Mouse (Mus musculus) cerebellum, adult 8-10 months (tissue): Measurements from ENCODE around the gene Sertad4.

Experiments
- DNase-seq: peaks from one replicate; pipeline ENCODE4 v3.0.0; 2022

Sertad4 gene

DNA sequence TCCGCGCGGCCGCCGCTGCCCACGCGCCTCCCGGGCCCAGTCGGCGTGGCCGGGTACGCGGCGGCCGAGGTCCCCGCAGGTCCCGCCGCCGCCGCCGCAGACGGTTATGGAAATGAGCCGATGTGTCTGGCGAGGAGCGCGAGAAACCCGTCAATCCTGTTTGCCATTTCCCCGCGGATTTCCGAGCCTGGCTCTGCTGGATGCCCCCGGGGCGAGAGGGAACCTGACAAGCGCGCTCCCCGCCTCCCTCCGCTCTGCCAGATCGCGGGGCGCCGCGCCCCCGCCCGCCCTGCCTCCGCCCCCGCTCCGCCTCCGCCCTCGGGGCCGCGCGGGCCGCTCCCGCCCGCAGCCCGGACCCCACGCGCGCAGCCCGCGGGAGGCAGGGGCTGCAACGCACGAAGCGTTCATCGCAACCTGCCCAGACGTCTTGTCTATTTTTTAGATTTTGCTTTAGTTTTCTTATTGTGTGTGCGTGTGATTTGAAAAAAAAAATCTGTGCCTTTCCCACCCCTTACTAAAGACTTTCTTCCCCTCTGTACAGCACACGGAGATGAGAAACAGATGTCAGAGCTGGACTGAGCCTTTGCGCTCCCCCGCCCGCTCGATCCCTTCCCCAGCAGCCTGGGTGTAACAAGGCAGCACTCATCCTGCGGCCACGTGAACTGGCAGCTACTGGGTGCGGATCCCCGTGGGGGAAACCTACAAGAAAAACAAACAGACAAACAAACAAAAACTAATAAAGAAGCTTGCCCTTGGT, at the start of gene Sertad4:
Gene Sertad4, minus strand, starts transcription at position 283 of the 757 bp plus-strand sequence.
- peak; percentile 47 for DNase-seq

GRCm38 (mm10) chr1:192901516-192901915, 46.0 kb upstream of the Sertad4 start:
- no peak for DNase-seq

- DNase-seq = no peak
Measured at GRCm38 (mm10) chr1:192900913-192901312, 45.4 kb upstream of the Sertad4 start.

DNA sequence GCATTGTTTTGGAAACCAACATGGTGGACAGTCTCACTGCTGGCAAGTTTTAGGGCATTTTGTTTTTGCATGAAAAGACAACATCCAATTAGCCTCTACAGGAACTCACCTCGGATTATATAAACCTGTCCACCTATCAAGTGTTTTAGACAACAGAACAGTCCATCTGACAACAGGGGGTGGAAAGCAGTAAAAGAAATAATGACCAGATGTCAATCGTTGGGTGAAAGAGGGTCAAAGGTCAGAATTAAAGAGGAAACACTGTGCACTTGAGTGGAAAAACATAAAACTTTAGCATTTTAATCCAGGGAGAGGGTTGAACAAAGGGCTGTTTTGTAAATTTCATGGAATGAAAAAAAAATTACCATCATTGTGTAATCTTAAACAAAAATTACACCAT, 43.2 kb upstream of the Sertad4 start:
- DNase-seq = no peak

- DNase-seq = peak; percentile 10
Measured at GRCm38 (mm10) chr1:192897218-192897617, 41.7 kb upstream of the Sertad4 start.

GRCm38 (mm10) chr1:192896076-192896475, 40.5 kb upstream of the Sertad4 start:
- DNase-seq = no peak

- no peak for DNase-seq
Measured at GRCm38 (mm10) chr1:192890716-192891115, 35.2 kb upstream of the Sertad4 start.

GRCm38 (mm10) chr1:192882617-192883295, 27.2 kb upstream of the Sertad4 start:
- DNase-seq = no peak

DNA sequence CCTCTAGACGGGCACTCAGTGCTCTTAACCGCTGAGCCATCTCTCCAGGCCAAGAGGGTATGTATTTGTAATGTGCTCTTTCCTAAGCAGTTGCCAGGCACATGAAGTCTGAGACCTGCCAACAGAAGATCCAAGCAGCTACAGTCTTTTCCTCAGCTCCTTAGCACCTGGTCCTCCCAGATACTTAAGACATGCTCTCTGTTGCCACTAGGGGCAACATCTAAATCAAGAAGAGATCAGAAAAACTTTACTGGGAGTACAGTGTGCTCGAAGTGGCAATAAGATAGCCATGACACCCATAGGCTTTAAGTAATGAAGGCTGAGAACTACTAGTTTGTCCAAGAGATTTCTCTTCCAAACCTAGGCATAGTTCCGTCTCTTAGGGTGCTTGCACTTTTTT, 24.6 kb upstream of the Sertad4 start:
- no peak for DNase-seq

GRCm38 (mm10) chr1:192879086-192879580, 23.6 kb upstream of the Sertad4 start:
- no peak for DNase-seq

- peak; percentile 38 for DNase-seq
Measured at GRCm38 (mm10) chr1:192872841-192873240, 17.3 kb upstream of the Sertad4 start.

DNA sequence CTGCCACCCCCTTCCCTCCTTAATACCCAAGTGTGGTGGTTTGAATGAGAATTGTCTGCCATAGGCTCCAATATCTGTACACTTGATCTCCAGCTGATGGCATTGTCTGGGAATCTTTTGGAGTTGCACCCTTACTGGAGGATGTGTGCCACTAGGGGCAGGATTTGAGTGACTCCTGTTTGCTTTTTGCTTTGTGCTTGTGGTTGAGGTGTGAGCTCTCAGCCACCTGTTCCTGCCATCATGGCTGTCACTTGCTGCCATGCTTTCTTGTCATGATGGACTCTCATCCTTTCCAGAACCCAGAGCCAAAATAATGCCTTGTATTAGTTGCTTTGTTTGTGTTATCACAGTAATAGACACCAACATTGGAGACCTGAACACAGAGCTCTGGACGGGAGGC, 14.2 kb upstream of the Sertad4 start:
- DNase-seq = no peak

GRCm38 (mm10) chr1:192864440-192864839, 8.9 kb upstream of the Sertad4 start:
- DNase-seq = no peak

- DNase-seq = no peak
Measured at GRCm38 (mm10) chr1:192861305-192861960, 5.9 kb upstream of the Sertad4 start.

DNA sequence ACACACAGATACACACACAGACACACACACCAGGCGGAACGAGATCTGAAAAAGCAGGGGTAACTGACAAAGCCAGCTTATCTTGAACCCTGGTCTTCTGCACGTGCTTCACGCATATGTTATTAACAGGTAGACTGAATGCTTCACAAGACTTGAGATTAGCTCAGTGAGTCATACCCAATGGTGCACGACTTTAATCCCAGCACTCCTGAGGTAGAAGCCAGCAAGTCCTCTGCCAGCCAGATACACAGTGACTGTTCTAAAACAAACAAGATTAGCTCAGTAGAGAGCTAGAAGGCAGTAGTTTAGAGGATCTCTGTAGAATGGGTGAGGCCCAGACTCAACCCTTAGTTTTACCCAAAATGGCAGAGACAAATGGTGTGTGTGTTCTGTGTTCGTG, 4.7 kb upstream of the Sertad4 start:
- no peak for DNase-seq

DNA sequence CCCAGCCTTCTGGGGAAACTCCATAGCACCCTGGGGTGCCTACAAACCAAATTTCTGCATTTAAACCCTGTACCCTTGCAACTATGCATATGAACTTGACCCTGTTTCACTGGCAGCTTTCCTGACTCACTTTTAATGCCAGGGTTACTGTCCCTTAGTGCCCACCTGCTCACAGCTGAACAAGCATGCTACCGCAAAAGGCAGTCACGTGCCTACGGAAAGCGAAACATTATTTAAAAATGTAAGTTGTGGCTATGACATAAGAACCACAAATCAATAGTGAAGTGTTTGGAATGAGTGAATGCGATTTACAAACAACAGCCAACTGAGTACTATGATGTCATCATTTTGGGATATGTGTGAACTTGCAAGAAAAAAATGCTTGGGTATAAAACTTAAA, 2.0 kb upstream of the Sertad4 start:
- no peak for DNase-seq

DNA sequence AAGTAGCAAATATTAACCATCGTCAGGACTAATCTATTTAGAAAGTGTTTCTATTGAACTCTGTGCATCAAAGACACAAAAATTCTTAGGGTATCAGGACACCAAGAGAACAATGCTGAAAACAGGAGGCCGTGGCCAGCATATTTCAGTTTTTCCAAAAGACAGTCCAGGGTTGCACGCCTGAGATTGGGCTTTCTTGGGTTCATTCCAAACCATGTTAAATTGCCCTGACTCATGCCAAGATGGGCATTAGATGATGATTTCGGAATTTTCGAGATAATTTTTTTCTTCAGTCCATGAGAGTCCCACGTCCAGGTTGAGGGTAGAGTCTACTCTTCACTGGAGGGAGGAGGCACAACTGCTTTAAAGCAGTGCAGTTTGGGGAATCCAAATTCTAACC, 1.4 kb upstream of the Sertad4 start:
- DNase-seq = no peak

GRCm38 (mm10) chr1:192856411-192856810, 855 bp upstream of the Sertad4 start:
- no peak for DNase-seq

DNA sequence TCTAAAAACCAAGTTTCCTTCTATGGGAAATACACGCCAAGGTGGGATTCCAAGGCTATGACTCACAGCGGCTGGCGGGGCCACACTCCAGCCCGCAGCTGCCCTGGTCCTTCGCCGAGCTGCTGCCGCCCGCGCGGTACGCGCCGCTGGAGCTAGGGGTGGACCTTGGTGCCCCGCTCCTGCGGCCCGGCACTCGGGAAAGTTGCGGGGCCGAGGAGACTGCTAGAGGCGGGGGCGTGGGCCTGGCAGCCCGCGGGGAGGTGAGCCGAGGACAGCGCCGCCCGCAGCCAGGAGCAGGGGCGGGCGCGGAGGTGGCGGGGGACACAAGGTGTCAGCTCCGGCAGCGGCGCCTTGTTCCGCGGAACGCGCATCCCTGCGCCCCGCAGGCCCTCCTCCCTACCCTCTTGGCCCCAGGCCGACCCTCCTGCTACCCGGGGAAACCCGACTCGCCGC, 711 bp downstream of the Sertad4 start:
- peak; percentile 41 for DNase-seq

DNA sequence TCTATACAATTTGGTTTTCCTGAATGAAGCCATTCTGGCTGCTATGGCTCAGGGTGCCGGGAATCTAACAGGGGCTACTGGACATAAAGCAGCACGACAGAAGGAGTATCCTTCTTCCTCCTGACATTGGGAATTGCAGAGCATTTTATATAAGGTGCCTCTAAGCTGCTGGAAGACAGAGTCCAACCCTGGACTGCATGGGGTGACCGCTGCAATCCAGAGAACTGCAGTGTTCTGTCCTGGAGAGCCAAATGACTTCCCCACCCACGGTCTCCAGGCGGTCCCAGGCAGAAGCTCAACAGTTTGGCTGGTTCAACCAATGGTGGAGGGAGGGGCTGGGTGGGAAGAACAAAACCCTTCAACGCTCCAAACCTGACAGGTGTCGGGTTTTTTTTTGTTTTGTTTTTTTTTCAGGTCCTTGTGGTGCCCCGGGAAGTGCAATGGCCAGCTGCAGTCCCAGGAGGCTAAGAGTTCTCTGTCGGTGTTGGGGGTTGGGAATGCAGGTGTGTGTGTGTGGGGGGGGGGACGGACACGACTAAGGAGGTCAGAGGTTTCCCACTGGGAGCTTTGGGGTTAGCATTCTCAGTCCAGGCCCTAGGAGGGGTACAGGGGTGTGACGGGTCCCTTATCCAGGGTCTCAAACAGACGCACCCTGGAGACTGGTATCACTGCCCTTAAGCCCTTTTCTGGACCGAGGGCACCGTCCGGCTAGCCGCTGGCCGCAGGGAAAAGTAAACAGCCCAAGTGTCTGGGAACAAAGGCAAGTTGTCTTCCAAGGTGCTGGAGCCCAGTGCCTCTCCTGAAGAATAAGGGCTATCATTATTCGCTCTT, 1.4 kb downstream of the Sertad4 start:
- DNase-seq = no peak

DNA sequence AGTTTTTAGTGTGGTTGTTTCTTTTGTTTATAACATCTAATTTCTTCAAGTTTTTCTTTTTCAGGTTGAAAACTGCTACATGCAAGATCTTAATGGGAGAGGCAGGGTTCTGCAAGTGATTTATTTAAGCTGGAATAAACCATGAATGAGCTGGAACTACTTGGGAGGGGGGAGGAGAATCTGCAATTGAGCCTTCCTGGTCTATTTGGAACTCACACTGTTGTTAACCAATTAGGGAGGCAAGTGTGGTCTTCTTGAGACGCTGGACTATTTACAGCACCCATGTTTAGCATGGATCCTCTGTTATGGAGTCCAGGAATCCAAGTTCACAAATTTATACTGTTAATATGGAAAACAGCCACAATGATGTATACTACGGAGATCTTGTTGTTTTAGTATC, 2.1 kb downstream of the Sertad4 start:
- no peak for DNase-seq

- no peak for DNase-seq
Measured at GRCm38 (mm10) chr1:192852047-192852446, 3.5 kb downstream of the Sertad4 start.

DNA sequence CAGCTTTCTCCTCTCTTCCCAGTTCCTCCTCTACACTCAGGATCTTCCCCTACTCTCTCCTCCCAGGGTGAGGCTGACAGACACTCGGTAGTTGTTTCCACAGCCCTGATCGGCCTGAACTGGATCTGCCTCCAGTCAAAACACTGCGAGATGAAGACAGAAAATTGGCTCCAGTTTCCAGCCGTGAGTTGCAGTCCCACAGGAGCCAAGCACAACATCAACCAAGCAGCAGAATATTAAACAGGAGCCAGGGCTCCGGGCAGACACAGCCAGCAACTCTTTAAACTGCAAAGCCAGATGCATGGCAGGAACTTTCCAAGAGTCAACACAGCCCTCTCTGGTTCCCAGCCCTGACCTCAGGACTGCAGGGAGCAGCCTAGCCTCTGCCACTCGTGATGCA, 3.9 kb downstream of the Sertad4 start:
- DNase-seq = no peak
